Mouse (Mus musculus) gastrocnemius, adult 18-20 months (tissue): ENCODE data around the gene Ctu1. TPM values are rescaled to one million over a fixed set of nuclear protein-coding genes. Genes with fewer than 3 reads are reported as not detected.
A peak's percentile ranks its signal among the peaks of the same experiment; 100 is the strongest.
"Not testable (repeated sequence)": the region's sequence is repeated elsewhere in the genome, so short reads cannot be mapped to it uniquely, and the experiment has no call there.

Experiments used
- DNase-seq: peaks from one replicate; pipeline ENCODE4 v3.0.0; 2021; ENCODE audit warnings: low spot score
- total RNA-seq, 2 experiments: library from RNA; stranded (reverse); gene quantifications; 2 replicates each; pipeline ENCODE4 v1.2.3; 2021

Gene Ctu1
- total RNA-seq, 2 experiments from 2014 or later = 1.7 to 2.0 TPM

DNA sequence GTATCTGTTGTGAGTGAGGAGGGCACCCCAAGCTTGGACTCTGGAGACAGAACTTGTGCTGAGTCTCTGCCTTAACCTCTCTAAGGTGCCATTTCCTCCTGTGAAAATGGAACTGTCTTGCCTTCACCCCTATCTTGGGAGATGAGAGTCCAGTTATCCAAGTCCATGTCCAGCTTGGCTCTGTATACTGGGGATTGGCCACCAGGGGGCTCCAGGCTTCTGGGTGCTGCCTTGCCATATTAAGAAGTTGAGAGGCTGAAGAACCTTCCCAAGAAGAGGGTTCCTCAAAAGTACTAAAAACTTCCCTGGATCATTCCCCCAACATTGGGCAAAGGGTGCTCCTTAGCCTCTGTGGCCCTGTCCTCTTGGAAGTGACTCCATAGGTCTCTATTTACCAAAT is 6.7 kb downstream of the Ctu1 start:
- DNase-seq = peak; percentile 25

GRCm38 (mm10) chr7:43680960-43681359 is 9.1 kb downstream of the Ctu1 start:
- DNase-seq = peak; percentile 34

DNA sequence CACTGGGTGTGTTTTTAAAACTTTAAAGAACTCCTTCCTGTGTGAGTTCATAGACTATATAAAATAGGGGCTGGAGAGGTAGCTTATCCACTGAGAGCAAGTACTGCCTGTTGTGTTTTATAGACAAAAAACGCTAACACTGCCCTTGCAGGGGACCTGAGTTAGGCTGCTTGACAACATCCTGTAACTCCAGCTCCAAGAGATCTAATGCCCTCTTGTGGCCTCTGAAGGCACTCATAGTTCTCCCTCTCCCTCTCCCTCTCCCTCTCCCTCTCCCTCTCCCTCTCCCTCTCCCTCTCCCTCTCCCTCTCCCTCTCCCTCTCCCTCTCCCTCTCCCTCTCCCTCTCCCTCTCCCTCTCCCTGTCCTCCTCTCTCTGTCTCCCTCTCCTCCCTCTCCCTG is 10.7 kb downstream of the Ctu1 start:
- not testable (repeated sequence) for DNase-seq

GRCm38 (mm10) chr7:43685088-43685487 is 13.3 kb downstream of the Ctu1 start:
- DNase-seq = no peak

GRCm38 (mm10) chr7:43690118-43690517 is 18.3 kb downstream of the Ctu1 start, which contains the start of gene Klk14:
Gene Klk14 (plus strand): TSS chr7:43690418.
- no peak for DNase-seq

- no peak for DNase-seq
Observed at GRCm38 (mm10) chr7:43710031-43710430, 38.2 kb downstream of the Ctu1 start.

DNA sequence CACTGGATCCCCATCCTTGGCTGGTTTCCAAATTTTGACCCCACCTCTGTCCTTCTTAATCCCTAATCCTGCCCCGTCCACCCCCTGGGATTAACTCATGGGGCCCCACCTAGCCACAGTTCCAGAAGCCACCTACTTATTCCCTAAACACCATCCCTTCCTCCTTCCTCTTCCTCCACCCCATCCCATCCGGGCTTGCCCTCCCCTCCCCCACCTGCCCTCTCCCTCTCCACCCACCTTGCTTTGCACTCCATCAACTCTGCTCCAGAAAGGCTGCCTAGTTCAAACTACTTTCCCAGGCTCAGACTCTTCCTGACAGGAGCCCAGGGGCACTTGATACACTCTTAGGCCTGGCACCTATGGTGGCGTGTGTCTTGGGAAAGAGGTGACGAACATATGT is 40.5 kb downstream of the Ctu1 start, which contains the start of gene Klk13:
TSS of gene Klk13 (plus strand) at position 301 of the 400 bp plus-strand sequence.
- no peak for DNase-seq

DNA sequence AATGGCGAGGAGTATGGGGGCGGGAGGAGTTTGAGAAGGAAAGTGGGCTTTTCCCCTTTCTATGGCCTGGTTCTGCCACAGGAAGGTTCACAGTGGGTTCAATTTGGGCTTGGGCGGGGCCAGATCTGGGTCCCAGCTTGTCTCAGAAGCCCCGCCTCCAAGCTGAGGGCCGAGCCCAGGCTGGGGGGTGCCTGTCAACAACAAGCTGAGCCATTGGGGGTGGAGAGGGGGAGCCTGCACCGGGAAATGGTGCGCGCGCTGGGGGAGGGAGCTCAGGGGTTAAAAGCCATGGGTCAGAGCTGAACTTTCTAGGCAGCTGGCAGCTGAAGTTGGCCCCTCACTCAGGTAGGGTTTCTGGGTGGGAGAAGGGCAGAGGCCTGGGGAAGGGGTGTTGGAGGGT is 41.1 kb downstream of the Ctu1 start:
- DNase-seq = no peak

GRCm38 (mm10) chr7:43713741-43714351 is 42.0 kb downstream of the Ctu1 start:
- no peak for DNase-seq

Other genes with a start within 250 kb of the Ctu1 start
- gene Lim2, start 244.3 kb upstream of the Ctu1 start, total RNA-seq = not detected
- gene Nkg7, start 234.9 kb upstream of the Ctu1 start, total RNA-seq = not detected
- not detected for gene Cldnd2, start 231.2 kb upstream of the Ctu1 start, total RNA-seq
- 100 to 1,000 TPM; 282 to 331 TPM for gene Etfb, start 227.9 kb upstream of the Ctu1 start, total RNA-seq
- gene Gm45233, start 227.9 kb upstream of the Ctu1 start, total RNA-seq = under 1 TPM; 0.28 to 0.84 TPM
- under 1 TPM; 0.85 to 0.87 TPM for gene Vsig10l, start 208.9 kb upstream of the Ctu1 start, total RNA-seq
- under 1 TPM; 0.19 to 0.39 TPM for gene Iglon5, start 181.9 kb upstream of the Ctu1 start, total RNA-seq
- not detected for gene 4931406B18Rik, start 166.1 kb upstream of the Ctu1 start, total RNA-seq
- gene Cd33, start 127.6 kb upstream of the Ctu1 start, total RNA-seq = 1 to 10 TPM in 1 of 2 experiments, under 1 TPM in 1; 1.00 to 1.2 TPM
- under 1 TPM; 0.55 to 0.59 TPM for gene Zfp658, start 109.8 kb upstream of the Ctu1 start, total RNA-seq
- gene Zfp719, start 92.4 kb upstream of the Ctu1 start, total RNA-seq = 1 to 10 TPM; 3.4 to 3.9 TPM
- not detected for gene Zfp819, start 64.8 kb upstream of the Ctu1 start, total RNA-seq
- gene Ceacam18, start 37.3 kb upstream of the Ctu1 start, total RNA-seq = not detected
- gene Siglece, start 11.9 kb upstream of the Ctu1 start, total RNA-seq = under 1 TPM; 0.16 to 0.40 TPM
- not detected for gene Klk14, start 18.4 kb downstream of the Ctu1 start, total RNA-seq
- gene Klk13, start 40.6 kb downstream of the Ctu1 start, total RNA-seq = under 1 TPM in 1 of 2 experiments, not detected in 1; 0.33 TPM
- not detected for gene Klk12, start 96.9 kb downstream of the Ctu1 start, total RNA-seq
- under 1 TPM in 1 of 2 experiments, not detected in 1; 0.53 TPM for gene Klk11, start 102.6 kb downstream of the Ctu1 start, total RNA-seq
- gene Klk10, start 109.0 kb downstream of the Ctu1 start, total RNA-seq = under 1 TPM; 0.39 to 0.47 TPM
- gene Klk9, start 119.9 kb downstream of the Ctu1 start, total RNA-seq = not detected
- 1 to 10 TPM; 1.1 to 1.3 TPM for gene Klk8, start 125.6 kb downstream of the Ctu1 start, total RNA-seq
- gene Klk7, start 139.3 kb downstream of the Ctu1 start, total RNA-seq = not detected
- gene Klk6, start 152.5 kb downstream of the Ctu1 start, total RNA-seq = not detected
- gene Klk5, start 170.0 kb downstream of the Ctu1 start, total RNA-seq = not detected
- not detected for gene Klk4, start 209.1 kb downstream of the Ctu1 start, total RNA-seq